Mouse (Mus musculus): ENCODE results near the gene Bnc1.

GRCm38 (mm10) chr7:81991611-81992061 is 456 bp downstream of the Bnc1 start:
- TF ChIP-seq CTCF (IDR thresholded peaks at IDR 0.05; ENCODE audit: low read depth, low read length) (no peak), POLR2AphosphoS5 (IDR thresholded peaks at IDR 0.05; ENCODE audit: insufficient replicate concordance, low read depth, low read length) (no peak), GATA1 (IDR thresholded peaks at IDR 0.05; ENCODE audit: borderline replicate concordance, low read length) (no peak)
